Mouse (Mus musculus) limb, embryonic 12.5 days (tissue): ENCODE results near the gene Lrrc75a. TPM values are rescaled to one million over a fixed set of nuclear protein-coding genes. Genes with fewer than 3 reads are reported as not detected.
A peak's percentile ranks its signal among the peaks of the same experiment; 100 is the strongest.

Experiments
- ATAC-seq: fragments of 200-750 bp; cut with Nextera tagmentation; 2 replicates; pipeline ENCODE4 v1.8.0; 2017; ENCODE audit warnings: low read depth, moderate TSS enrichment; ENCODE audit not compliant: insufficient number of reproducible peaks, insufficient read depth, low FRiP score, low TSS enrichment
- H3K27ac ChIP-seq: fragments of 300-500 bp; sonication (generic); 2 replicates; pipeline ENCODE4 v1.5.1; 2016; ENCODE audit warnings: mild to moderate bottlenecking, moderate library complexity
- H3K27me3 ChIP-seq: fragments of 300-500 bp; sonication (generic); 2 replicates; pipeline ENCODE4 v1.6.1; 2016; ENCODE audit warnings: mild to moderate bottlenecking, moderate library complexity
- H3K36me3 ChIP-seq: fragments of 300-500 bp; sonication (generic); 2 replicates; pipeline ENCODE4 v1.6.1; 2016; ENCODE audit warnings: mild to moderate bottlenecking, moderate library complexity
- H3K4me1 ChIP-seq: fragments of 300-500 bp; sonication (generic); replicated peaks from 2 replicates; pipeline ENCODE4 v1.6.1; 2016
- H3K4me2 ChIP-seq: fragments of 300-500 bp; sonication (generic); 2 replicates; pipeline ENCODE4 v1.6.1; 2016; ENCODE audit warnings: mild to moderate bottlenecking, moderate library complexity
- H3K4me3 ChIP-seq: fragments of 300-500 bp; sonication (generic); replicated peaks from 2 replicates; pipeline ENCODE4 v1.5.1; 2016; ENCODE audit warnings: mild to moderate bottlenecking
- H3K9ac ChIP-seq: fragments of 300-500 bp; sonication (generic); replicated peaks from 2 replicates; pipeline ENCODE4 v1.6.1; 2016; ENCODE audit warnings: mild to moderate bottlenecking, moderate library complexity
- H3K9me3 ChIP-seq: fragments of 300-500 bp; sonication (generic); 2 replicates; pipeline ENCODE4 v1.6.1; 2016; ENCODE audit warnings: mild to moderate bottlenecking, moderate library complexity
- WGBS: fragments of 180-500 bp; shearing (Covaris S2); methylation state at CpG from one replicate; pipeline ENCODE4 v1.1.7; 2016; 5-methylcytosine and 5-hydroxymethylcytosine counted together
- polyA plus RNA-seq: library from polyadenylated mRNA; unstranded; fragments of >200 nt; fragmentation: Nextera tagmentation; extraction: Ambion mirVana; gene quantifications from 2 replicates; pipeline ENCODE4 v1.2.1, GENCODE M21; 2016

Lrrc75a gene
- 19.2 and 23.2 TPM in 2 replicates for polyA plus RNA-seq

DNA sequence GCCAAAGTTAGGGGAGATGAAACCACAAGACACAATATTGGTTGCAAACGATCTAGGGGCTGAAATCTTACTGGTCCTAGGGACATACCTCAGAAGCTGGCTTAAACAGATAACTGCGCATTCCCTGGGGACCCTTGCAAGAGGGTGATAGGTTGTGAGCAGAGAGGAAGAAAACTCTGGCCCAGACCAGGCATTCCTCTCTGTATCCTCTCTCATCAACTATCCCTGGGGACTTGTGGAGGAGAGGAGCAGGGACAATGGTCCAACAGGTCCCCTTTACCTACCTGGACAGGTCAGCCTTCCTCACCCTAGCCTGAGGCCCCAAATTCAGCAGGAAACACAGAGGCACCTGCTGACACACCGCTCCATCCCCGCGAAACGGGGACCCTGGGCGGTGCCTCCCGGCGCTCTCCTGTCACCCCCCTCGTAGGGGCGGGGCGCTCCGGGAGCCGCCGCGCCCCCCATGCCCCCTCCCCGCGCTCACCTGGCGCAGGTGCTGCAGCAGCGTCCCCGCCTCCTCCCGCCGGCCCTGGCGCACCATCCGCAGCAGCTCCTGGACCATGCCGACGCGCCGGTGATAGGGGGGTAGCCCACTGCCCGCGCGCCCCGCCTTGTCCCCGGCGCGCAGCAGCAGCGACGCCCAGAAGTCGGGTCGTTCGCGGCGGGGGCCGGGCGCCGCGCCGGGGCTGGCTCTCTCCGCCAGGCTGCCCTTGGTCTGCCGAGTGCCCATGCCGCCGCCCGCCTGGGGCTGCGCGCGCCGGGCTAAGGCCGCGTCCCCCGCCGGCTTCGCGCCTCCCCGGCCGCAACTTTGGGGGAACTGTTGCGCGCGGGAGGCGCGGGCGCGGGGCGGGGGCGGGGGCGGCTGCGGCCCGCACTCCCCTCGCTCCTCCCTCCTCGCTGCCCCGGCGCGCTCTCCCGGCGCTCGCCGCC lies at the start of gene Lrrc75a:
Lrrc75a (minus strand) TSS at position 863 of the 930 bp plus-strand sequence.
- Histone ChIP-seq H3K4me1 (peaks cover 53% of the 10 kb centered on the region), H3K27me3 (no peaks in the 10 kb centered on the region)
- WGBS: 1% methylated on average over 67 of the region's 86 CpGs

DNA sequence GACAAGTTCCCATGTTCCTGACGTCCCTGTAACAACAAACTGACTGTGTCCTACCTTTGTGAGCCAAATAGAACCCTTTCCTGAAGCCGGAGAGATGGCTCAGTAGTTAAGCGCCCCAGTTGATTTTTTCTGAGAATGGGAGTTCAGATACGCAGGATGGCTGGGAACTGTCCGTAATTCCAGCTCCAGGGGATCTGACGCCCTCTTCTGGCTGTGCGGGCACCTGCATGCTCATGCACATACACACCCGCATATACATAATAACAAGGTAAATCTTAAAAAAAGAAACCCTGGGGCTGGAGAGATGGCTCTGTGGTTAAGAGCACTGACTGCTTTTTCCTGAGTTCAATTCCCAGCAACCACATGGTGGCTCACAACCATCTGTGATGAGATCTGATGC lies 46.8 kb upstream of the Lrrc75a start:
- 93% methylated on average over 8 of the region's 8 CpGs for WGBS
- Histone ChIP-seq H3K9ac (no peak overlapping the region), H3K4me2 (no peak overlapping the region), H3K4me3 (no peak overlapping the region), H3K9me3 (peaks cover 5% of the 10 kb centered on the region; the same call in 1 of the 2 replicates), H3K27me3 (no peaks in the 10 kb centered on the region), H3K4me1 (no peaks in the 10 kb centered on the region), H3K36me3 (no peaks in the 10 kb centered on the region), H3K27ac (no peak overlapping the region)
- ATAC-seq: no peak

More for the DNA sequence above, at the start of gene Lrrc75a:
- Histone ChIP-seq H3K27ac (peak within 1 kb of the TSS; percentile 91), H3K9ac (peak within 1 kb of the TSS; percentile 85), H3K36me3 (peaks cover 23% of the 10 kb centered on the region), H3K9me3 (no peaks in the 10 kb centered on the region), H3K4me3 (peak within 1 kb of the TSS; percentile 80), H3K4me2 (peak within 1 kb of the TSS; percentile 92)
- ATAC-seq: peak; percentile 53

DNA sequence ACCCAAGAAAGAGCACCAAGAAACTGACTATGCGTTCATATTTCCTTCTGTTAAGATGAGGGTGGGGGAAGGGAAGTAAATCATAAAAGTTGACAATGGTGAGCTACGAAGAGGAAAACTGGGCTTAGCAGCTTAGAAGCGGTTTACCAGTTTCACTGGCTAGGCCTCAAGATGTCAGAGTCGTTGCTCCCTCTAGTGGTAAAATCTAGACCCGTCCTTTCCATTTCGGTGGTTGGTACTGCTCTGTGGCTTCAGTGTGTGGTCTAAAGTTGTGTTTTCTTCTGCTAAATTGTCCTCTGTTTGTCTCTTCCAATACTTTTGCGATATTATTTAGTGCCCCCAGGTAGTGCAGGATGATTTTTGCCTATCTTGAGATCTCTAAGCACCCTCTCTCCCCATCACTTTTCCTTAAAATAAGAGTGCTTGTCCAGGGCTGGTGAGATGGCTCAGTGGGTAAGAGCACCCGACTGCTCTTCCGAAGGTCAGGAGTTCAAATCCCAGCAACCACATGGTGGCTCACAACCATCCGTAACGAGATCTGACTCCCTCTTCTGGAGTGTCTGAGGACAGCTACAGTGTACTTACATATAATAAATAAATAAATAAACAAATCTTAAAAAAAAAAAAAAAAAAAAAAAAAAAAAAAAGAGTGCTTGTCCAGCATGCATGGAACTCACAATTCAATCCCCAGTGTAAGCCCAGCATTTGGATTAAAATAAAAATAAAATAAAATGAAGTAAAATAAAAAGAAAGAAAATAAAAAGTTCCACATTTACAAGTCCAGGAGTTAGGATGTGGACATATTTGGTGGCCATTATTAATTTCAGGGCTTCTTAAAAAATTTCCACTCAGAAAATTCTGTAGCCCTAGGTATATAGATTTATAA lies 45.2 kb upstream of the Lrrc75a start:
- Histone ChIP-seq H3K4me1 (no peaks in the 10 kb centered on the region), H3K4me3 (no peak overlapping the region), H3K27ac (no peak overlapping the region), H3K4me2 (no peak overlapping the region), H3K27me3 (no peaks in the 10 kb centered on the region), H3K9ac (no peak overlapping the region), H3K9me3 (peaks cover 5% of the 10 kb centered on the region; the same call in 1 of the 2 replicates), H3K36me3 (no peaks in the 10 kb centered on the region)
- WGBS: 25% methylated on average over 11 of the region's 11 CpGs
- peak; percentile 59; the same call in 1 of the 2 replicates for ATAC-seq

DNA sequence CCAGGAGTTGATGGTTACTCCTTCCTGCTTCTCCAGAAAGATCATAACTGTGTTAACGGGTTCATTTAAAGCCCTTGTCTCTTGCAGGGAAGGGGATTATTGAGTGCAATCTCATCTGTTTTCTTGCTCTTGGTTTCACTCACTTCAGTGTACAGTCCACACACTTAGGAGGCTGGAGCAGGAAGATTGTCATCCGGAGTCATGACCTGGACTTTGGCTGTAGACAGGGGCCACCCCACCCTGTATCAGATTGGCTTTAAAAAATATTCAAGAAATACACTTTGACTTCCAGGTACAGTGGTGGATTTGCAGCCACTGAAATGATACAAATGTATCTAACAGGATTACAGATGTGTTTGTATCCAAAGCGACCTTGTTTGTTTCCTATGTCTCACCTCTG lies 43.3 kb upstream of the Lrrc75a start:
- Histone ChIP-seq H3K27ac (no peak overlapping the region), H3K4me2 (no peak overlapping the region), H3K4me1 (no peaks in the 10 kb centered on the region), H3K9me3 (peaks cover 5% of the 10 kb centered on the region; the same call in 1 of the 2 replicates), H3K27me3 (no peaks in the 10 kb centered on the region), H3K36me3 (no peaks in the 10 kb centered on the region), H3K4me3 (no peak overlapping the region), H3K9ac (no peak overlapping the region)
- no peak for ATAC-seq
- WGBS: 89% methylated on average over 3 of the region's 3 CpGs

DNA sequence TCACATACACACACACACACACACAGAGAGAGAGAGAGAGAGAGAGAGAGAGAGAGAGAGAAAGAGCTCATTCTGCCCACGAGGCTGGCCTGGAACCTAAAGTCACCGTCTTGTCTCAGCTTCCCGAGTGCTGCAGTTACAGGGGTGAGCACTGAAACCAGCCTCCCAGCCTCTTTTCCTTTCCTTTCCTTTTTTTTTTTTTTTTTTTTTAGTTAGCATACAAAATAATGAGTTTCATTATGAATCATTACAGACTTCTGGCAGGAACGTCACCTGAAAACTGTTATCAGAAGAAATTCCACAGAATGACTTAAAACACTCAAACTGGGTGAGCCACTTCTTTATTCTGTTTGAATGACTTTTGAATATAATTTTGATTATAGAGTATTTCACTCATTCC lies 31.6 kb upstream of the Lrrc75a start:
- H3K9me3 ChIP-seq: no peaks in the 10 kb centered on the region
- WGBS: 86% methylated on average over 4 of the region's 4 CpGs
- H3K4me2 ChIP-seq: no peak overlapping the region
- H3K9ac ChIP-seq: no peak overlapping the region
- no peaks in the 10 kb centered on the region for H3K36me3 ChIP-seq
- no peak overlapping the region for H3K4me3 ChIP-seq
- peaks cover 7% of the 10 kb centered on the region; the same call in 1 of the 2 replicates for H3K4me1 ChIP-seq
- no peak for ATAC-seq
- no peaks in the 10 kb centered on the region for H3K27me3 ChIP-seq
- no peak overlapping the region for H3K27ac ChIP-seq

DNA sequence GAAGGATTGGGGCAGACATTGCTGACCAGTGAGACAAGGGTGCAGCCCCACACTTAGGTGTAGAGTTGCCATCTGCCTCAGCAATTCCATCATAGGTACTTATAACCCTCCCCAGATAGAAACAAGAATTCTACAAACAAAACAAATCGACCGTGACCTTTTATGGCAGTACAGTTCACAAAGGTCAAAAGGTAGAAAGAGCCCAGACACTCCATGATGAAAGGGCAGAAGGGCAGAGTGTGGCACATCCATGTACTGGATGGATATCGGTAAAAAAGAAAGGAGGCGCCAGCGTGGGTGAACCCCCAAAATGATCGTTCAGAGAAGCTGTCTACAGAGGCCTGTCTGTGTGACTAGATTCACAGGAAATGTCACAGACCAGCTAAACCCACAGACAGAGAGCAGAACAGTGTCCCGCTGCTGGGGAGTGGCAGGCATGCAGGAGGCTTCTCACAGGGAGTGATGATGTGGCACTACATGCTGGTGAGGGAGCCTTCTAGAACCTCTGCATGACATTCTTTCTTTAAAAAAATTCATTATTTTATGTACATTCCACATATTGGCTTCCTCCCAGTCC lies 30.5 kb upstream of the Lrrc75a start:
- WGBS: 79% methylated on average over 7 of the region's 7 CpGs
- Histone ChIP-seq H3K9me3 (no peaks in the 10 kb centered on the region), H3K4me3 (no peak overlapping the region), H3K4me1 (peaks cover 9% of the 10 kb centered on the region; the same call in 1 of the 2 replicates), H3K27me3 (no peaks in the 10 kb centered on the region), H3K36me3 (no peaks in the 10 kb centered on the region), H3K4me2 (no peak overlapping the region), H3K9ac (no peak overlapping the region), H3K27ac (no peak overlapping the region)
- no peak for ATAC-seq

DNA sequence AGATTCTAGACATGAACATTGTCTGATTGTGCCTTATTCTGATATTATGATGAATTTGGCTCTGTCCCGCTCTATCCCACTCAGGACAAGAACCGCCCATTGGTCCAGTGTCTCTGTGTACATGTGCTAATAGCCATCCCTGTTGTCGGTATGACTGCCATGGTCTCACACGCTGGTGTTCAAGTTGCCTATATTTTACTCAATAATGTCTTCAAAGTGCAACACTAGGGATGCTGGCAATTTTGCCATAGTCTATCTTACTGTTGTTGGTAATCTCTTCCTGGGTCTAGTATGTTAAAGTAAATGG lies 27.9 kb upstream of the Lrrc75a start:
- H3K36me3 ChIP-seq: no peaks in the 10 kb centered on the region
- H3K27me3 ChIP-seq: no peaks in the 10 kb centered on the region
- no peak overlapping the region for H3K4me3 ChIP-seq
- no peak overlapping the region for H3K27ac ChIP-seq
- peaks cover 9% of the 10 kb centered on the region; the same call in 1 of the 2 replicates for H3K4me1 ChIP-seq
- WGBS: 91% methylated on average over 4 of the region's 4 CpGs
- H3K4me2 ChIP-seq: no peak overlapping the region
- no peaks in the 10 kb centered on the region for H3K9me3 ChIP-seq
- no peak overlapping the region for H3K9ac ChIP-seq
- no peak for ATAC-seq

DNA sequence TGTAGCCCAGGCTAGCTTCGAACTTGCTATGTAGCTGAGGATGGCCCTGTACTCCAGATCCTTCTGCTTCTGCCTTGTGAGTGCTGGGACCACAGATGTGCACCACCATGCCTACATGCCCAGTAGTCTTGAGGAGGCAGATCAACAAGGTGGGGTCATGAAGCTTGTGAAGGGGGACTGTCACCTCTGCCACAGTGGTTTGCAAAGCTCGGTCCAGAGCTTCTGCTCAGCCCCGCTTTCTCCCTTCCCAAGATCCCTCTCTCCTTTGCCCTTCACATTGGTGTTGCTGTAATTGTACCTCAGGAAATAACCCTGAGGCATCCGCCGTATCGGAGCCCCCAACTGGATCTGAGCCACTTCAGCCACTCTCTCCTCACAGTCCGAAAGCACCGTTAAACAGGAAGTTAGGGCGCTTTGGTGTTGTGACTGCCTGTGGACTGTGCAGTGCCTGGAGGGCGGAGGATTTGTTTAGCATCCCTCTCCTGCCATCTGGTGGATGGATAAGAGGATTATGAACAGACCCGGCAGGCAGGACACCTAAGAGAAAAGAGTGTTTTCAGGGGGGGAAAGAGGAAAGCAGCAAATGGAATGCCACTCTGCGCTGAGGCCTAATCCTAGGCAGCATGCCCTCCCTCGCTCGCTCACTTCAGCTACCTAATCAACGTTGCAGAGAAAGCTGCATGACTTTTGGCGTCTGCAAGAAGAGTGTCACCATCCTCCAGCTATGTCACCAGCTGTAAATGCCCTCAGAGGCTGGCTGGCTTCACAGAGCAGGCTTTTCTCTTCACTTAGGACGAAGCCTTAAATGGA lies 27.4 kb upstream of the Lrrc75a start:
- ATAC-seq: peak; percentile 89
- H3K4me3 ChIP-seq: peak overlapping the region; percentile 23
- H3K27me3 ChIP-seq: no peaks in the 10 kb centered on the region
- H3K9me3 ChIP-seq: no peaks in the 10 kb centered on the region
- H3K9ac ChIP-seq: peak overlapping the region; percentile 59
- H3K27ac ChIP-seq: peak overlapping the region; percentile 50; the same call in 1 of the 2 replicates
- peaks cover 9% of the 10 kb centered on the region; the same call in 1 of the 2 replicates for H3K4me1 ChIP-seq
- WGBS: 22% methylated on average over 17 of the region's 17 CpGs
- H3K36me3 ChIP-seq: no peaks in the 10 kb centered on the region
- H3K4me2 ChIP-seq: peak overlapping the region; percentile 51

DNA sequence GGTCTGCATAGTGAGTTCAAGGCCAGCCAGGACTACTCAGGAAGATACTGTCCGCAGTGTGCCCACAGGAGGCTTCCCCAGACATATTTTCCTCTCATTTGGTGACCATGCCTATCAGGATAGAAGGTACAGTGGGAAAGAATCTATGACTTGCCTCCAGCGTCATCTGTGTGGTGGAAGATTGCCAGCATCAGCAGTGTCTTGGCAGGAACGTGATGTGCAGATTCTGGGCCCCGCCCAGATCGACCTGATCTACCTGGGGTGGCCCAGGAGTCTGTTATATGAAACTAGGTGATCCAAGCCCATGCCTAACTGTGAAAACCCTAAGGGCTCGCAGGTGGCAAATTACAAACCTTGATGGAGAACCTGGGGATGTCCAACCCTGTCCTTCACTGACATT lies 21.7 kb upstream of the Lrrc75a start:
- Histone ChIP-seq H3K36me3 (peaks cover 20% of the 10 kb centered on the region), H3K9ac (no peak overlapping the region), H3K4me2 (no peak overlapping the region), H3K4me3 (no peak overlapping the region), H3K27me3 (no peaks in the 10 kb centered on the region), H3K4me1 (0 out of 2 replicates have a peak, but pooled peaks cover 2% of the 10 kb centered on the region), H3K27ac (no peak overlapping the region), H3K9me3 (no peaks in the 10 kb centered on the region)
- WGBS: 86% methylated on average over 6 of the region's 6 CpGs
- ATAC-seq: no peak

DNA sequence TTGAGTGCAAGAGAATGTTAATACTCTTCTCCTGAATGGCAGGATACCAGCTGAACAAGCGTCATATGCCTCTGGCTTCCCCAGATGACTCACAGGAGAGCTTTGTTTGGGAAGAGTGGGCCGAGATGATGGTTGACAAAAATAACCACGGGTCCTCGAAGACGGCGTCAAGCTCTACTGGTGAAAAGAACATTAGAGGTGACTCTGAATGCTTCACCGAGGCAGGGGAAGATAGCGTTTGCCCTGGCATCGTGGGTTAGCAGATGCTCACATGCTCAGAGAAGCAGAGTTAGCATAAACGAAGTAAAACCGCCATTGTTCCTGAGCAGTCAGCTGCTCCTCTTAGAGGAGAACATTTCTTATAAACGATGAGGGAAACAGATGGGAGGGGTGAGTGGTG lies 21.1 kb upstream of the Lrrc75a start:
- Histone ChIP-seq H3K4me2 (no peak overlapping the region), H3K9me3 (no peaks in the 10 kb centered on the region), H3K4me1 (no peaks in the 10 kb centered on the region), H3K9ac (no peak overlapping the region), H3K27ac (no peak overlapping the region), H3K36me3 (peaks cover 25% of the 10 kb centered on the region), H3K4me3 (no peak overlapping the region), H3K27me3 (no peaks in the 10 kb centered on the region)
- no peak for ATAC-seq
- WGBS: 80% methylated on average over 12 of the region's 12 CpGs
